Mouse (Mus musculus) heart, embryonic 11.5 days (tissue): ENCODE results near the gene Ceacam12. TPM values are rescaled to one million over a fixed set of nuclear protein-coding genes. Genes with fewer than 3 reads are reported as not detected.
"Not testable (repeated sequence)": the region's sequence is repeated elsewhere in the genome, so short reads cannot be mapped to it uniquely, and the experiment has no call there.

Source experiments
- ATAC-seq: fragments of 200-750 bp; cut with Nextera tagmentation; replicated peaks from 2 replicates; pipeline ENCODE4 v1.8.0; 2017; ENCODE audit warnings: moderate library complexity; ENCODE audit not compliant: insufficient number of reproducible peaks, low FRiP score, low TSS enrichment
- H3K27ac ChIP-seq: fragments of 300-500 bp; sonication (generic); 2 replicates; pipeline ENCODE4 v1.5.1; 2014; ENCODE audit warnings: mild to moderate bottlenecking, low read depth, low read length
- H3K27me3 ChIP-seq: fragments of 300-500 bp; sonication (generic); 2 replicates; pipeline ENCODE4 v1.6.1; 2014; ENCODE audit warnings: mild to moderate bottlenecking, low read length, mixed read lengths; ENCODE audit not compliant: control insufficient read depth, insufficient read depth
- H3K36me3 ChIP-seq: fragments of 300-500 bp; sonication (generic); 2 replicates; pipeline ENCODE4 v1.6.1; 2014; ENCODE audit warnings: mild to moderate bottlenecking, low read length, moderate library complexity, mixed read lengths; ENCODE audit not compliant: control insufficient read depth, insufficient read depth
- H3K4me1 ChIP-seq: fragments of 300-500 bp; sonication (generic); 2 replicates; pipeline ENCODE4 v1.6.1; 2014; ENCODE audit warnings: low read length; ENCODE audit not compliant: control insufficient read depth, insufficient read depth
- H3K4me2 ChIP-seq: fragments of 300-500 bp; sonication (generic); 2 replicates; pipeline ENCODE4 v1.6.1; 2014; ENCODE audit warnings: mild to moderate bottlenecking, moderate library complexity
- H3K4me3 ChIP-seq: fragments of 300-500 bp; sonication (generic); 2 replicates; pipeline ENCODE4 v1.5.1; 2014; ENCODE audit warnings: low read depth, low read length
- H3K9ac ChIP-seq: fragments of 300-500 bp; sonication (generic); 2 replicates; pipeline ENCODE4 v1.6.1; 2014; ENCODE audit warnings: mild to moderate bottlenecking, low read depth, low read length, moderate library complexity
- H3K9me3 ChIP-seq: fragments of 300-500 bp; sonication (generic); replicated peaks from 2 replicates; pipeline ENCODE4 v1.6.1; 2016; ENCODE audit warnings: low read length; ENCODE audit not compliant: control insufficient read depth
- WGBS: fragments of 180-500 bp; shearing (Covaris S2); extraction: QIAGEN DNeasy Blood & Tissue Kit; methylation state at CpG from one replicate; pipeline ENCODE4 v1.1.7; 2014; ENCODE audit not compliant: insufficient replicate concordance; 5-methylcytosine and 5-hydroxymethylcytosine counted together
- microRNA-seq: library from miRNA; unstranded; fragments of <30 nt; microRNA quantifications from one replicate; pipeline ENCODE4, GENCODE M21; 2016; ENCODE audit warnings: borderline number of aligned reads
- polyA plus RNA-seq: library from polyadenylated mRNA; unstranded; fragments of >200 nt; fragmentation: Nextera tagmentation; extraction: Ambion mirVana; gene quantifications from 2 replicates; pipeline ENCODE4 v1.2.1, GENCODE M21; 2014

The Ceacam12 gene
- polyA plus RNA-seq = not detected in 2 replicates

DNA sequence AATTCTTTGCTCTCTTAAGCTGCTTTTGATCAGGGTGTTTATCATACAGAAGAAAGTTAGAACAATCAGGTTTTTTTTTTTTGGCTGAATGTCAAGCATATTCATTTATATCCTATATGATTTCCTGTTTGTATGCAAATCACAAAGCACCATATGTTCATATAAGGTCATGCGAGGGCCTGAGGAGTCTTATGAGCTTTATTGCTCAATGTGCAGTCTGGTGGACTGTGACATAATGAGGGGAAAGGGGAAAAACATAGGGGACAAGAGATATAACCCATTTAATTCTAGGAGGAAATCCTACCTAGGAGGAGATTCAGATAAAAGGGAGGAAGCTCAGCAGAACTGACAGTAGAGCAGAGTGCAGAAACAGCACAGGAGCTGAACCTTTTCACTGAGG, at the start of gene Ceacam12:
Gene Ceacam12, plus strand, starts transcription at position 301 of the 400 bp plus-strand sequence.
- Histone ChIP-seq H3K4me3 (no peak within 1 kb of the TSS), H3K4me2 (no peak within 1 kb of the TSS), H3K36me3 (no peaks in the 10 kb centered on the region), H3K4me1 (no peaks in the 10 kb centered on the region), H3K9ac (no peak within 1 kb of the TSS), H3K27me3 (no peaks in the 10 kb centered on the region), H3K9me3 (peaks cover 46% of the 10 kb centered on the region), H3K27ac (no peak within 1 kb of the TSS)
- ATAC-seq = no peak
- WGBS = 58% methylated on average over 1 of the region's 1 CpGs

GRCm38 (mm10) chr7:18073821-18074220, 8.1 kb downstream of the Ceacam12 start:
- H3K9me3 ChIP-seq = peaks cover 36% of the 10 kb centered on the region
- not testable (repeated sequence) for H3K27me3 ChIP-seq, H3K36me3 ChIP-seq, H3K4me2 ChIP-seq, H3K4me1 ChIP-seq, H3K4me3 ChIP-seq, H3K27ac ChIP-seq, H3K9ac ChIP-seq, ATAC-seq
- 71% methylated on average over 1 of the region's 1 CpGs for WGBS

DNA sequence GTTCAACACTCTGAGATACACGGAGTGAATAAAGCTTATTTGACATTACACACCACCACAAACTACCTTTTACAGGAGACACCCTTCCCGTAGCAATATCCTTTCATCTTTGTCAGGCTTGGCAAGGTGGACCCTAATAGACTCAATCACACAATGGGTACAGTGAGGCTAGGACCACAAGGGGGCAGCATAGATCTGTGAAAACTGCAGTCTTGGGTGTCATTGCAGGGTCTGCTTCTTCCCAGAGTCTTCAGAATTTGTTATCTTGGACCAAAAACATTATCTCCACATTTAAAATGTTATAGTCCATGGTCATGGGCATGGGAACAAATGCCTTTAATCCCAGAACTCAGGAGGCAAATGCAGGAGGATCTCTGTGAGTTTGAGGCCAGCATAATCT, 35.1 kb downstream of the Ceacam12 start:
- 35% methylated on average over 2 of the region's 2 CpGs for WGBS
- no peak overlapping the region for H3K4me3 ChIP-seq
- no peak for ATAC-seq
- H3K36me3 ChIP-seq = no peaks in the 10 kb centered on the region
- peaks cover 13% of the 10 kb centered on the region; the same call in 1 of the 2 replicates for H3K9me3 ChIP-seq
- no peak overlapping the region for H3K9ac ChIP-seq
- no peaks in the 10 kb centered on the region for H3K27me3 ChIP-seq
- H3K27ac ChIP-seq = no peak overlapping the region
- H3K4me2 ChIP-seq = no peak overlapping the region
- no peaks in the 10 kb centered on the region for H3K4me1 ChIP-seq

Small RNA genes within 50 kb of the gene (microRNA-seq; reads per million reads assigned to microRNA genes)
- gene Gm22414 = not detected

Other genes starting within 250 kb of the Ceacam12 start
- gene Gm5155, start 194.2 kb upstream of the Ceacam12 start, polyA plus RNA-seq = not detected in 2 replicates
- not detected in 2 replicates for gene Ceacam11, start 93.8 kb upstream of the Ceacam12 start, polyA plus RNA-seq
- not detected in 2 replicates for gene Ceacam13, start 56.0 kb upstream of the Ceacam12 start, polyA plus RNA-seq
- gene Igfl3, start 110.6 kb downstream of the Ceacam12 start, polyA plus RNA-seq = not detected in 2 replicates
- not detected in 2 replicates for gene Mill1, start 179.4 kb downstream of the Ceacam12 start, polyA plus RNA-seq